Mouse (Mus musculus) heart, adult 2 months (tissue): ENCODE results near the gene Smpd1. TPM values are rescaled to one million over a fixed set of nuclear protein-coding genes. Genes with fewer than 3 reads are reported as not detected.

Experiments used
- DNase-seq, 2 experiments: peaks; one replicate each; pipeline ENCODE4 v3.0.0; 2021
- H3K27ac ChIP-seq: fragments of 200-600 bp; 2 replicates; pipeline ENCODE4 v1.8.1; 2022
- H3K27me3 ChIP-seq: fragments of 200-500 bp; 2 replicates; pipeline ENCODE4 v1.6.1; 2012; ENCODE audit warnings: mild to moderate bottlenecking, low read length, inconsistent platforms, mixed read lengths; ENCODE audit not compliant: control insufficient read depth, insufficient read depth
- H3K36me3 ChIP-seq: fragments of 200-500 bp; 2 replicates; pipeline ENCODE4 v1.6.1; 2012; ENCODE audit warnings: low read length, inconsistent platforms; ENCODE audit not compliant: control insufficient read depth, insufficient read depth
- H3K4me1 ChIP-seq: fragments of 200-500 bp; 2 replicates; pipeline ENCODE4 v1.6.1; 2011; ENCODE audit warnings: low read length; ENCODE audit not compliant: control insufficient read depth, insufficient read depth
- H3K4me3 ChIP-seq: fragments of 200-600 bp; 2 replicates; pipeline ENCODE4 v1.8.1; 2022
- H3K79me2 ChIP-seq: fragments of 200-500 bp; replicated peaks from 2 replicates; pipeline ENCODE4 v1.6.1; 2012; ENCODE audit warnings: mild to moderate bottlenecking, inconsistent platforms, low read length, moderate library complexity, mixed read lengths; ENCODE audit not compliant: control insufficient read depth, insufficient read depth
- H3K9ac ChIP-seq: fragments of 200-500 bp; 2 replicates; pipeline ENCODE4 v1.6.1; 2012; ENCODE audit warnings: low read depth, mild to moderate bottlenecking, control low read depth, inconsistent platforms, low read length, mixed read lengths
- CTCF ChIP-seq: fragments of 200-600 bp; IDR thresholded peaks from 2 replicates; pipeline ENCODE4 v1.8.1; 2022; ENCODE audit warnings: antibody characterized with exemption, mild to moderate bottlenecking, moderate library complexity
- EP300 ChIP-seq: fragments of 200-500 bp; IDR thresholded peaks from 2 replicates; pipeline ENCODE4 v1.6.1; 2011; ENCODE audit warnings: low read depth, low read length, control low read depth; ENCODE audit not compliant: insufficient read depth
- POLR2A ChIP-seq: fragments of 200-500 bp; IDR thresholded peaks from 2 replicates; pipeline ENCODE4 v1.6.1; 2011; ENCODE audit warnings: mild to moderate bottlenecking, low read depth, low read length, control low read depth; ENCODE audit not compliant: insufficient read depth
- WGBS: fragments of 180-500 bp; shearing (Covaris S2); methylation state at CpG from one replicate; pipeline ENCODE4 v1.1.7; 2018; 5-methylcytosine and 5-hydroxymethylcytosine counted together
- intact Hi-C: fragments of 180-260 bp; cut with DNase I; formaldehyde crosslinking; loops from one replicate; pipeline ENCODE4 v1.15.1; 2025
- polyA plus RNA-seq: library from polyadenylated mRNA; depleted of rRNA; stranded (reverse); fragments of >200 nt; gene quantifications from 2 replicates; pipeline ENCODE4 v1.2.3, GENCODE M21; 2012
- total RNA-seq, 2 experiments: library from RNA; stranded (reverse); gene quantifications; 2 replicates each; pipeline ENCODE4 v1.2.3; 2021

Gene Smpd1
- total and polyA plus RNA-seq, 3 experiments, result 154 to 190 (median 186) TPM

- intact Hi-C loops, result no loop called here
- H3K4me3 ChIP-seq, result no peak overlapping the region; the same call in 1 of the 2 replicates
- peak overlapping the region; percentile 28; the same call in 1 of the 2 replicates for H3K9ac ChIP-seq
- 64% methylated on average over 17 of the region's 17 CpGs for WGBS
- H3K36me3 ChIP-seq, result no peaks in the 10 kb centered on the region
- no peak for TF ChIP-seq CTCF
- peak; percentile 98 for TF ChIP-seq EP300
- peak overlapping the region; percentile 79 for H3K27ac ChIP-seq
- peak; percentile 64 to 78 for DNase-seq
- peaks cover 3% of the 10 kb centered on the region; the same call in 1 of the 2 replicates for H3K4me1 ChIP-seq
- H3K27me3 ChIP-seq, result no peaks in the 10 kb centered on the region
- H3K79me2 ChIP-seq, result no peaks in the 10 kb centered on the region
These were observed 11.1 kb downstream of the Smpd1 start for GRCm38 (mm10) chr7:105565071-105565836.

- intact Hi-C loops, result no loop called here
- no peak overlapping the region for H3K27ac ChIP-seq
- H3K79me2 ChIP-seq, result no peaks in the 10 kb centered on the region
- 46% methylated on average over 7 of the region's 7 CpGs for WGBS
- H3K36me3 ChIP-seq, result no peaks in the 10 kb centered on the region
- TF ChIP-seq CTCF (no peak), POLR2A (no peak), EP300 (no peak)
- peaks cover 3% of the 10 kb centered on the region; the same call in 1 of the 2 replicates for H3K4me1 ChIP-seq
- H3K4me3 ChIP-seq, result no peak overlapping the region
- no peaks in the 10 kb centered on the region for H3K27me3 ChIP-seq
- H3K9ac ChIP-seq, result no peak overlapping the region
- DNase-seq, result no peak
These were observed 14.4 kb downstream of the Smpd1 start for GRCm38 (mm10) chr7:105568583-105568982.

GRCm38 (mm10) chr7:105568988-105569471 is 14.9 kb downstream of the Smpd1 start:
- Histone ChIP-seq H3K79me2 (no peaks in the 10 kb centered on the region), H3K4me1 (peaks cover 3% of the 10 kb centered on the region; the same call in 1 of the 2 replicates), H3K4me3 (no peak overlapping the region), H3K9ac (no peak overlapping the region), H3K36me3 (no peaks in the 10 kb centered on the region), H3K27ac (no peak overlapping the region), H3K27me3 (no peaks in the 10 kb centered on the region)
- intact Hi-C loops, result no loop called here
- WGBS, result 34% methylated on average over 6 of the region's 6 CpGs
- no peak for DNase-seq
- TF ChIP-seq CTCF (no peak), EP300 (no peak), POLR2A (no peak)

GRCm38 (mm10) chr7:105569512-105570496 is 15.6 kb downstream of the Smpd1 start:
- intact Hi-C loops, result no loop called here
- no peak overlapping the region for H3K27ac ChIP-seq
- H3K9ac ChIP-seq, result no peak overlapping the region
- no peak for DNase-seq
- H3K27me3 ChIP-seq, result no peaks in the 10 kb centered on the region
- WGBS, result 62% methylated on average over 12 of the region's 12 CpGs
- H3K36me3 ChIP-seq, result no peaks in the 10 kb centered on the region
- H3K79me2 ChIP-seq, result 0 out of 2 replicates have a peak, but pooled peaks cover 1% of the 10 kb centered on the region
- no peak for TF ChIP-seq EP300
- no peak for TF ChIP-seq CTCF
- no peak for TF ChIP-seq POLR2A
- H3K4me1 ChIP-seq, result peaks cover 2% of the 10 kb centered on the region; the same call in 1 of the 2 replicates
- no peak overlapping the region for H3K4me3 ChIP-seq

GRCm38 (mm10) chr7:105570756-105571155 is 16.6 kb downstream of the Smpd1 start:
- WGBS, result 69% methylated on average over 4 of the region's 4 CpGs
- Histone ChIP-seq H3K4me3 (no peak overlapping the region), H3K36me3 (no peaks in the 10 kb centered on the region), H3K79me2 (0 out of 2 replicates have a peak, but pooled peaks cover 1% of the 10 kb centered on the region), H3K27me3 (no peaks in the 10 kb centered on the region), H3K27ac (no peak overlapping the region), H3K4me1 (no peaks in the 10 kb centered on the region; the same call in 1 of the 2 replicates), H3K9ac (no peak overlapping the region)
- intact Hi-C loops, result no loop called here
- TF ChIP-seq CTCF (no peak), EP300 (no peak), POLR2A (no peak)
- no peak for DNase-seq
